Comparison of ENCODE assay signal across 29 mouse cellular contexts in the genomic region with DNA sequence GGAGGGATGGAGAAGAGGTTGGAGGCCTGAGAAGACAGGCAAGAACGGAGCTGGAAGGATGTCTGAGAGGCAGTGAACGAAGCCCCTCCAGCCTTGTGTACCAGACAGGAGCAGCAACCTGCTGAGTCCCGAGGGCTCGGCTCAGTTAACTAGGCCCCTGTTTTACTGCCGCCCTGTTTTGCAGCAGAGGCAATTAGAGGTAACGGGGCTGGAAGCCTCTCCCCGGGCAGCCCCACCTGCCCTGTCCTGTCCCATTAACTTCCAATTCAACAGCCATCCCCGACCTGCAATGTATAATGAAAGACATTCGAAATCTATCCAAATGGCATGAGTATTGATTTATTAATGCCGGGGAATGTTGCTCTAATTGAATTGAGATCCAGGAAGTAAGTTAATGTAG.
DNase-seq lines count a peak whose midpoint lies in the region; ATAC-seq and TF ChIP-seq lines count a peak whose summit lies in the region.
"Had no signal": no experiment of that assay in that cellular context is flagged by ENCODE, and none has a peak within 500 bp of the region (broad histone marks: within the 10 kb centered on the region; RNA-seq: fewer than 3 reads in every experiment).

No protein-coding gene starts in this region.

- WGBS in hindbrain, embryonic 13.5 days, result 52% methylated on average over 10 of the region's 10 CpGs
- WGBS in hindbrain, postnatal 0 days, result 74% methylated on average over 10 of the region's 10 CpGs
- WGBS in midbrain, postnatal 0 days, result 66% methylated on average over 10 of the region's 10 CpGs
- 72% methylated on average over 10 of the region's 10 CpGs for WGBS in midbrain, embryonic 13.5 days
- WGBS in neural tube, embryonic 14.5 days, result 18% methylated on average over 10 of the region's 10 CpGs

- DNase-seq in hindbrain, postnatal 0 days (ENCODE audit: low spot score), result no peak
- DNase-seq in midbrain, postnatal 0 days (ENCODE audit: low spot score), result peak; percentile 10
- peak; percentile 33 for DNase-seq in hindlimb bud, embryonic 11.5 days (ENCODE audit: extremely low spot score, low read depth, low spot score)
- no peak for DNase-seq in left cerebral cortex, postnatal 10 days (ENCODE audit: extremely low spot score in 1 of 2, low spot score in 2 of 2)
- no peak for DNase-seq in kidney, postnatal 10 days
- DNase-seq: adrenal gland, postnatal 10 days; cerebellum, adult 11 months; cerebellum, adult 9-10 months; cerebellum, postnatal 36 days; gastrocnemius, postnatal 10 days; heart, postnatal 10 days; kidney, adult 18-20 months; kidney, postnatal 4 days; left cerebral cortex, postnatal 4 days; lung, embryonic 14.5 days; lung, postnatal 36 days; right cerebral cortex, postnatal 25 days; thymus, postnatal 14 days had no signal

- H3K27me3 ChIP-seq in hindbrain, embryonic 13.5 days, result no peaks in the 10 kb centered on the region
- no peaks in the 10 kb centered on the region for H3K27me3 ChIP-seq in hindbrain, postnatal 0 days (ENCODE audit: insufficient read depth, low read length)
- H3K27me3 ChIP-seq in midbrain, postnatal 0 days (ENCODE audit: insufficient read depth, low read length), result no peaks in the 10 kb centered on the region
- H3K27me3 ChIP-seq in midbrain, embryonic 13.5 days, result no peaks in the 10 kb centered on the region
- no peaks in the 10 kb centered on the region for H3K27me3 ChIP-seq in neural tube, embryonic 14.5 days (ENCODE audit: control insufficient read depth, insufficient read depth, low read length)
- H3K27me3 ChIP-seq: embryonic facial prominence, embryonic 13.5 days; liver, embryonic 15.5 days; Patski; stomach, embryonic 15.5 days had no signal

- peak overlapping the region; percentile 58 for H3K27ac ChIP-seq in hindbrain, embryonic 13.5 days
- no peak overlapping the region for H3K27ac ChIP-seq in hindbrain, postnatal 0 days
- no peak overlapping the region for H3K27ac ChIP-seq in midbrain, postnatal 0 days (ENCODE audit: low read depth, low read length)
- H3K27ac ChIP-seq in midbrain, embryonic 13.5 days, result no peak overlapping the region
- no peak overlapping the region for H3K27ac ChIP-seq in neural tube, embryonic 14.5 days (ENCODE audit: low read depth, low read length)
- H3K27ac ChIP-seq: embryonic facial prominence, embryonic 13.5 days; heart, embryonic 13.5 days; liver, embryonic 15.5 days; stomach, embryonic 15.5 days had no signal

- intact Hi-C loops in left cerebral cortex, postnatal 10 days (cut with DNase I), result no loop called here

- peak; percentile 36; the same call in 1 of the 2 replicates for ATAC-seq in hindbrain, embryonic 13.5 days (ENCODE audit: low FRiP score)
- ATAC-seq in hindbrain, postnatal 0 days, result no peak
- ATAC-seq in midbrain, postnatal 0 days (ENCODE audit: low FRiP score), result no peak
- ATAC-seq in midbrain, embryonic 13.5 days, result no peak
- ATAC-seq in neural tube, embryonic 14.5 days (ENCODE audit: low read depth), result peak; percentile 69; the same call in 1 of the 2 replicates
- ATAC-seq: forebrain, embryonic 16.5 days; Patski had no signal

- no peak overlapping the region for H3K4me3 ChIP-seq in hindbrain, embryonic 13.5 days
- H3K4me3 ChIP-seq in hindbrain, postnatal 0 days (ENCODE audit: low read length), result no peak overlapping the region
- H3K4me3 ChIP-seq in midbrain, postnatal 0 days (ENCODE audit: low read depth, low read length), result no peak overlapping the region
- H3K4me3 ChIP-seq in midbrain, embryonic 13.5 days (replicated peaks), result no peak overlapping the region
- no peak overlapping the region for H3K4me3 ChIP-seq in neural tube, embryonic 14.5 days (ENCODE audit: low read depth, low read length)
- H3K4me3 ChIP-seq: embryonic facial prominence, embryonic 13.5 days; erythroblast, embryonic 14.5 days; heart, embryonic 13.5 days; liver, embryonic 15.5 days; stomach, embryonic 15.5 days had no signal

- H3K9ac ChIP-seq in hindbrain, embryonic 13.5 days, result no peak overlapping the region
- no peak overlapping the region for H3K9ac ChIP-seq in hindbrain, postnatal 0 days (replicated peaks; ENCODE audit: low read length)
- no peak overlapping the region for H3K9ac ChIP-seq in midbrain, postnatal 0 days (replicated peaks; ENCODE audit: low read length, poor library complexity, severe bottlenecking)
- no peak overlapping the region for H3K9ac ChIP-seq in midbrain, embryonic 13.5 days (replicated peaks)
- H3K9ac ChIP-seq in neural tube, embryonic 14.5 days (replicated peaks; ENCODE audit: low read depth, low read length), result no peak overlapping the region
- H3K9ac ChIP-seq: embryonic facial prominence, embryonic 13.5 days; heart, embryonic 13.5 days; liver, embryonic 15.5 days; lung, embryonic 14.5 days; stomach, embryonic 15.5 days had no signal

- no peak for TF ChIP-seq CTCF in hindbrain, postnatal 0 days (IDR thresholded peaks at IDR 0.05; ENCODE audit: low read depth)
- TF ChIP-seq CTCF in midbrain, postnatal 0 days (IDR thresholded peaks at IDR 0.05), result no peak

- H3K9me3 ChIP-seq in hindbrain, embryonic 13.5 days, result peaks cover 8% of the 10 kb centered on the region; the same call in 1 of the 2 replicates
- 0 out of 2 replicates have a peak, but pooled peaks cover 3% of the 10 kb centered on the region for H3K9me3 ChIP-seq in hindbrain, postnatal 0 days (ENCODE audit: low read length)
- H3K9me3 ChIP-seq in midbrain, postnatal 0 days (ENCODE audit: low read length), result no peaks in the 10 kb centered on the region
- H3K9me3 ChIP-seq in midbrain, embryonic 13.5 days, result peaks cover 5% of the 10 kb centered on the region; the same call in 1 of the 2 replicates
- no peaks in the 10 kb centered on the region for H3K9me3 ChIP-seq in neural tube, embryonic 14.5 days (ENCODE audit: control insufficient read depth, low read length)
- H3K9me3 ChIP-seq: embryonic facial prominence, embryonic 13.5 days; liver, embryonic 15.5 days; stomach, embryonic 15.5 days had no signal

- no peak overlapping the region for H3K4me2 ChIP-seq in hindbrain, embryonic 13.5 days
- no peak overlapping the region for H3K4me2 ChIP-seq in hindbrain, postnatal 0 days (ENCODE audit: low read depth, low read length)
- H3K4me2 ChIP-seq in midbrain, postnatal 0 days (ENCODE audit: low read depth, low read length, poor library complexity, severe bottlenecking), result no peak overlapping the region
- H3K4me2 ChIP-seq in midbrain, embryonic 13.5 days (replicated peaks), result no peak overlapping the region
- H3K4me2 ChIP-seq in neural tube, embryonic 14.5 days (ENCODE audit: low read depth, low read length), result no peak overlapping the region
- H3K4me2 ChIP-seq: embryonic facial prominence, embryonic 13.5 days; heart, embryonic 13.5 days; liver, embryonic 15.5 days; lung, embryonic 14.5 days; stomach, embryonic 15.5 days had no signal

- H3K4me1 ChIP-seq in hindbrain, embryonic 13.5 days (replicated peaks), result peaks cover 6% of the 10 kb centered on the region
- H3K4me1 ChIP-seq in hindbrain, postnatal 0 days (ENCODE audit: insufficient read depth, low read length), result no peaks in the 10 kb centered on the region
- no peaks in the 10 kb centered on the region for H3K4me1 ChIP-seq in midbrain, postnatal 0 days (ENCODE audit: insufficient read depth, low read length)
- no peaks in the 10 kb centered on the region for H3K4me1 ChIP-seq in midbrain, embryonic 13.5 days (replicated peaks)
- H3K4me1 ChIP-seq in neural tube, embryonic 14.5 days (ENCODE audit: control insufficient read depth, insufficient read depth, low read length), result peaks cover 4% of the 10 kb centered on the region; the same call in 1 of the 2 replicates

- no peaks in the 10 kb centered on the region for H3K36me3 ChIP-seq in hindbrain, embryonic 13.5 days
- H3K36me3 ChIP-seq in hindbrain, postnatal 0 days (ENCODE audit: insufficient read depth, low read length), result no peaks in the 10 kb centered on the region
- no peaks in the 10 kb centered on the region for H3K36me3 ChIP-seq in midbrain, postnatal 0 days (ENCODE audit: insufficient read depth, low read length)
- H3K36me3 ChIP-seq in midbrain, embryonic 13.5 days, result no peaks in the 10 kb centered on the region
- H3K36me3 ChIP-seq in neural tube, embryonic 14.5 days (ENCODE audit: control insufficient read depth, insufficient read depth, low read length), result no peaks in the 10 kb centered on the region
- H3K36me3 ChIP-seq: embryonic facial prominence, embryonic 13.5 days; G1E; heart, embryonic 13.5 days; liver, embryonic 15.5 days; stomach, embryonic 15.5 days had no signal

Comparison
In these comparisons a context has a peak if more than half of its experiments do, and no peak if none do; other contexts are left out.
1. ATAC-seq: peak in hindbrain, embryonic 13.5 days (single experiment) and neural tube, embryonic 14.5 days (single experiment); none in hindbrain, postnatal 0 days (single experiment), midbrain, postnatal 0 days (single experiment) and midbrain, embryonic 13.5 days (single experiment).
2. DNase-seq: peak in midbrain, postnatal 0 days (single experiment) and hindlimb bud, embryonic 11.5 days (single experiment); none in hindbrain, postnatal 0 days (single experiment), left cerebral cortex, postnatal 10 days (0 of 2) and kidney, postnatal 10 days (single experiment).